Mouse (Mus musculus): ENCODE results near the gene Mief1. TPM values are rescaled to one million over a fixed set of nuclear protein-coding genes. Genes with fewer than 3 reads are reported as not detected.

The Mief1 gene
- total and polyA plus RNA-seq, 3 experiments = 19.2 to 34.4 (median 20.7) TPM

GRCm38 (mm10) chr15:80192246-80192585 is 41.6 kb upstream of the Mief1 start:
- Histone ChIP-seq H3K27ac (ENCODE audit: insufficient read depth, low read depth) (no peak overlapping the region), H3K36me3 (replicated peaks in 1 of 2; ENCODE audit: control insufficient read depth in 1 of 2, insufficient read depth in 1 of 2, low read length in 1 of 2) (no peaks in the 10 kb centered on the region), H3K4me3 (replicated peaks in 1 of 3; ENCODE audit: low read depth in 2 of 3, low read length in 2 of 3, poor library complexity in 1 of 3) (no peak overlapping the region), H3K27me3 (replicated peaks) (peaks cover 20% of the 10 kb centered on the region), H3K4me2 (ENCODE audit: insufficient read depth, low read depth, poor library complexity, severe bottlenecking) (no peak overlapping the region), H3K4me1 (ENCODE audit: control insufficient read depth in 1 of 2, insufficient read depth in 2 of 2) (peaks cover 13 to 38% of the 10 kb centered on the region in 2 experiments), H3K9me3 (replicated peaks; ENCODE audit: low read length) (peaks cover 3% of the 10 kb centered on the region), H3K9ac (ENCODE audit: insufficient read depth, low read depth) (no peak overlapping the region), H3K79me2 (replicated peaks; ENCODE audit: control insufficient read depth, extremely low read depth, insufficient read depth, poor library complexity, severe bottlenecking) (no peaks in the 10 kb centered on the region)
- DNase-seq (ENCODE audit: extremely low read depth) = peak; percentile 58
- in situ Hi-C loops (cut with MboI; ENCODE audit: low pct_ligation_motif_present, low pct_unique_long_range_greater_than_20kb, low sequenced_read_pairs) (no loop called here), dilution Hi-C loops (cut with MboI; ENCODE audit: extremely low pct_ligation_motif_present, extremely low pct_unique_long_range_greater_than_20kb, low sequenced_read_pairs) (no loop called here)
- TF ChIP-seq HCFC1 (IDR thresholded peaks at IDR 0.05; ENCODE audit: low read depth, low read length) (no peak), PAX5 (IDR thresholded peaks at IDR 0.05; ENCODE audit: low read length) (no peak), ZC3H11A (IDR thresholded peaks at IDR 0.05; ENCODE audit: low read depth, low read length) (no peak), KAT2A (IDR thresholded peaks at IDR 0.05; ENCODE audit: insufficient replicate concordance, low read length) (no peak), ZNF384 (IDR thresholded peaks at IDR 0.05; ENCODE audit: low read depth, low read length) (no peak), RCOR1 (conservative IDR thresholded peaks at IDR 0.05; ENCODE audit: low read depth, low read length) (no peak), RAD21 (IDR thresholded peaks at IDR 0.05; ENCODE audit: low read depth, low read length) (no peak), MEF2A (IDR thresholded peaks at IDR 0.05; ENCODE audit: borderline replicate concordance, low read depth, low read length) (peak; percentile 57), CHD1 (IDR thresholded peaks at IDR 0.05; ENCODE audit: low read depth, low read length) (no peak), MYC (IDR thresholded peaks at IDR 0.05; ENCODE audit: low read depth, low read length) (0 out of 2 replicates have a peak, but pooled peaks have one; percentile 70), NRF1 (IDR thresholded peaks at IDR 0.05; ENCODE audit: low read depth, low read length) (no peak), POLR2A (IDR thresholded peaks at IDR 0.05; ENCODE audit: low read depth, low read length) (no peak), CTCF (conservative IDR thresholded peaks at IDR 0.05 in 1 of 2, IDR thresholded peaks at IDR 0.05 in 1 of 2; ENCODE audit: low read depth in 2 of 2, low read length in 2 of 2) (no peak), ETS1 (conservative IDR thresholded peaks at IDR 0.05; ENCODE audit: low read depth, low read length) (peak; percentile 51; the same call in 1 of the 2 replicates), POLR2AphosphoS2 (IDR thresholded peaks at IDR 0.05; ENCODE audit: low read depth, low read length) (no peak), JUN (IDR thresholded peaks at IDR 0.05; ENCODE audit: insufficient read depth, low read depth, low read length) (no peak), IRF4 (IDR thresholded peaks at IDR 0.05; ENCODE audit: low read depth, low read length) (no peak), NELFE (IDR thresholded peaks at IDR 0.05; ENCODE audit: low read depth, low read length) (no peak), TCF12 (IDR thresholded peaks at IDR 0.05; ENCODE audit: low read depth, low read length) (peak; percentile 27; the same call in 1 of the 2 replicates), USF2 (conservative IDR thresholded peaks at IDR 0.05; ENCODE audit: low read depth, low read length) (no peak), MXI1 (IDR thresholded peaks at IDR 0.05; ENCODE audit: low read depth, low read length) (0 out of 2 replicates have a peak, but pooled peaks have one; percentile 34), JUND (conservative IDR thresholded peaks at IDR 0.05; ENCODE audit: low read depth, low read length) (no peak), UBTF (IDR thresholded peaks at IDR 0.05; ENCODE audit: low read depth, low read length) (no peak), MAFK (IDR thresholded peaks at IDR 0.05; ENCODE audit: insufficient replicate concordance, low read length) (0 out of 2 replicates have a peak, but pooled peaks have one; percentile 19), MAX (IDR thresholded peaks at IDR 0.05; ENCODE audit: low read length) (peak; percentile 58), EP300 (IDR thresholded peaks at IDR 0.05; ENCODE audit: low read length) (0 out of 2 replicates have a peak, but pooled peaks have one; percentile 39), BHLHE40 (IDR thresholded peaks at IDR 0.05; ENCODE audit: low read depth, low read length) (0 out of 2 replicates have a peak, but pooled peaks have one; percentile 29), MAZ (IDR thresholded peaks at IDR 0.05; ENCODE audit: low read depth, low read length) (peak; percentile 25; the same call in 1 of the 2 replicates)
